Mouse (Mus musculus) spleen, postnatal 14 days (tissue): ENCODE data around the gene Pced1b.

Source experiments
- DNase-seq, 2 experiments: peaks; one replicate each; pipeline ENCODE4 v3.0.0; 2021 to 2022; ENCODE audit warnings: low spot score in 2 of 2

Gene Pced1b

DNA sequence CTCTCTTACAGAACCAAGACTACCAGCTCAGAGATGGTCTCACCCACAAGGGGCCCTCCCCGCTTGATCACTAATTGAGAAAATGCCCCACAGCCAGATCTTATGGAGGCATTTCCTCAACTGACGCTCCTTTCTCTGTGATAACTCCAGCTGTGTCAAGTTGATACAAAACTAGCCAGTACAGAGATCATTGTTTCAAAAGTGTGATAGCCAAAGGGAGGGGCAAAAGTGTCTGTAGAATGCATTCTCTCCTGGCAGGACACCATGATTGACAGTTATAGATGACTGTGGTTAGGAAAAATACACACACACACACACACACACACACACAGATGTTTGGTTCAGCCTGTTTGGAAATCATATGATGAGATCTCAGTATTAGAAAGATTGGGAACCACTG lies 150.9 kb downstream of the Pced1b start:
- DNase-seq, result no peak

DNA sequence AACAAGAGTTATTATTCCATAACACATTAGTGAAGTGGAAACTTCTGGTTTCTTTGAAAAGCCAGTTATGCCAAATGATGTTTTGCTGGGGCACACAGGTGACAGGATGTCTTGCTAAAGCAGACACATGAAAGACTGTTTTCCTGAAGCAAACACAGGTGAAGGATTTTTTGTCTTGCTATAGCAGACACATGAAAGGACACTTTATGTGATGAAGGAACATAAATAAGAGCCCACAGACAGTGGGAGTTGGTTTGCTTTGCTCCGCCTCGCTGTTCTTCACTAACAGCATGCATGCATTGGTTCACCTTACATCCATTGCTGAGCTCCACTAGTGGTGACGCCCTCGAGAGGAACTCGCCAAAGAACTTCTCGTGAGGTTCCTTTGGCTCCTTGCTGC lies 154.0 kb downstream of the Pced1b start:
- DNase-seq, result no peak

DNA sequence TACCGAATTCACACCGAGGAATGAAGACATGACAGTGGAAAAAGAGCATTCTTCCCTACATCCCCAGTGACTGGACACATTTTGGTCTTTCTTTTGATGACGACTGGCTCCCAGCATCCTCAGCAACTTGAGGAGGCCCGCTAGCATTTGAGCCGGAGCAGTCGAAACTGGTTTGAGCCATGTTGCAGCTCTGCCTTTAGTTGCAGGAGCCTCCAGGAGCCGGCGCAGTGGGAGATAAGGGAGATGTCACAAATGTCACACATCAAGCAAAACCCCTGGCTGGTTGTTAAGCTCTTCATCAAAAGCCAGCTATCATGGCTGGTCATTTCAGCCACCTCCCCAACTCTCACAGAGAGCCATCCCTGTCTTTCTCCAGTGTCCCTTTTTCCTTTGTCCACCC lies 157.6 kb downstream of the Pced1b start:
- DNase-seq, result no peak

DNA sequence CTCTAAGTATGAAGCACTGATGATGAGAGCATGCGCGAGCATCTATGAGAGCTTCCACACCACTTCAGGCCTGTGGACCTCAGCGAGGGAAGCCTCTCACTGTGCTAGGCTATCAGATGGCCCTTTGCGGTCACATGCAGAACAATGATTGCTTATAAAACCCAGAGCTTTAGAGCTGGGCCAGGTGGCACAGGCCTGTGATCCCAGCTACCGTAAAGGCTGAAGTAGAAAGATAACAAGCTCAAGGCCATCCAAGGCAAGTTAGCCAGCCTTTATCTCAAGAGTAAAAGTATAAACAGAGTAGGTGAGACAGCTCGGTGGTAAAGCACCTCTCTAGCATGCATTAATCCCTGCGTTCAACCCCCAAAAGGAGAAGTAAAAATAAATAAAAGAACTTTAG lies 158.1 kb downstream of the Pced1b start:
- no peak for DNase-seq

DNA sequence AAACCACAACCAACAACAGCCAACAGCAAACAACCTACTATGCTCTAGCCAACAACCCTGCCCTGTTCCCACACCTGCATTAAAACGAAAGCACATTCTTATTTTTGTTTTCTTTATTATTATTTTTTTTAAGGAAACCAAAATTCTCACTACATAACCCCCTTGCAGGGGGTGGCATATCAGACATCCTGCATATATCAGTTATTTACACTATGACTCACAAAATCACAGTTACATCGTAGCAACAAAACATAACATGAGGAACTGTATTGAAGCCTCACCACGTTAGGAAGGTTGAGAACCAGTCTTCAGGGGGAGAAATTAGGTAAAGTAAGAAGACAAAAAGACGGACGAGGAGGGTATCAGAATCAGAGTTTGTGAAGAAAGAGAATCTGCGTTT lies 159.2 kb downstream of the Pced1b start:
- no peak for DNase-seq

DNA sequence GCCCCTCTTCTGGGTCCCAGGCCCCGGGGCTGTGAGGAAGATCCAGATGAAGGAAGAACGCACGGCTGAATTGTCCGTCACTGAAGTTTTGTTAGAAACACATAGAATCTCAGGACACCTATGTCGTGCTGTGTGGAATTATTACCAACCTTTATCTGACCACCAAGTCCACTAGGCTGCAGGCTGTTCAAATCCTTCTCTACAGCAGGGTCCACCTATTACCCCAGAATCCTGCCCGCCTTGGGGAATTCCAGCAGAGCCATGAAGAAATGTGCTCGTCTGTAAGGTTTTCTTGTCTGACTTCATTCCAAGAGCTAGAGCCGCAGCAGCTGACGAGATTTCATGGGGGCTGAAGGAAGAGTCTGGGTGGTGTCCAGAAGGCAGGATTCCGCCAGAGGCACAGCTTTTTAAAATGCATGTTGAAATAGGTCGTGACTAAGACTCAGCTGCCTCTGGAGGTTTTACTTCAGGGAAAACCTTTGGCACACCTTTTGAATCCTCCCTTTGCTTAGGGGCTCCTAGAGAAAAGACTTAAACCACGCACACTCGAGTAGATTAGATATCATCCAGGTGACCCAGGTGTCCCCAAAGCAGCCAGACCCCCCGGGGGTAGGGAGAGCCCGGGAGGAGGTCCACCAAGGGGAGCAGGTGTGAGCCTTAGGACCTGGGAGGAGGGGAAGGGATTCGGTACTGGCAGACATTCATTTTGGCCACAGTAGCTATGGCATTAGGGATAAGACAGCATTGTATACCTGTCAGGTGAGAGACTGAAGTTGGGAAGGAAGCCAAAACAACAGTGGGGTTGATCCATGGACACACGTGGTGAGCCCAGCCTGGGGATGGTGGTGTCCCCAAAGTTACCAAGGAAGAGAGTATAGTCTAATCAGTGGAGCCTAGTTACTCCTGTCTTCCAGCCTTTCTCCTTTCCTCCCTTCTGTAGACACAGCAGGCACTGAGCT lies 160.9 kb downstream of the Pced1b start:
- no peak for DNase-seq

DNA sequence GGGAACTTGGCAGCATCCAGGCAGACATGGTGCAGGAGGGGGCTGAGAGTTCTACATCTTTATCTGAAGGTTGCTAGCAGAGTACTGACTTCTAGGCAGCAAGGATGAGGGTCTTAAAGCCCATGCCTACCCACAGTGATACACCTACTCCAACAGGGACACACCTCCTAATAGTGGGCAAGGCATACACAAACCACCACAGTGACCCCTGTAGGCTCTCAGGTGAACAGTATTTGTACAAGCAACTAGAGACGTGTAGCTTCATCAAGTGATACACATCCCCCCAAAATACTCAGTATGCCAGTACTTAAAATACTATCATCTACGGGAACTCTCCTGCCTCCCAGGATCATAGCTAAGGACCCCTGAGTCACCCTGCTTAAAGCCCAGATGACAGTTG lies 164.2 kb downstream of the Pced1b start:
- DNase-seq, result no peak

DNA sequence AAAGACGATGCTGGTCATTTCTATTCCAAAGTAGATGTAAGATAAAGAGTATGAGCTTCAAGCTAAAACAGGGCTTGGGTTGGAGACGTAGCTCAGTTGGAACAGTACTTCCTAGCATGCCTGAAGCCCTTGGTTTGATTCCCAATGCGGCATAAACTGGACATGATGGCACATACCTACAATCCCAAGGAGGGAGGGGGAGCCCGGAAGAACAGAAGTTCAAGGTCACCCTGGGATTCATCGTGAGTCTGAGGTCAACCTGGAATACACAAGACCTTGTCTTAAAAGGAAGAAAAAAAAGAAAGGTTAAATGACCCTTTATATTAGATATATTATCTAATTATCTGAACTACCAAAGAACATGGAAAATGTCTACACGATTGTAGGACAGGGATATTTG lies 164.8 kb downstream of the Pced1b start:
- DNase-seq, result no peak

DNA sequence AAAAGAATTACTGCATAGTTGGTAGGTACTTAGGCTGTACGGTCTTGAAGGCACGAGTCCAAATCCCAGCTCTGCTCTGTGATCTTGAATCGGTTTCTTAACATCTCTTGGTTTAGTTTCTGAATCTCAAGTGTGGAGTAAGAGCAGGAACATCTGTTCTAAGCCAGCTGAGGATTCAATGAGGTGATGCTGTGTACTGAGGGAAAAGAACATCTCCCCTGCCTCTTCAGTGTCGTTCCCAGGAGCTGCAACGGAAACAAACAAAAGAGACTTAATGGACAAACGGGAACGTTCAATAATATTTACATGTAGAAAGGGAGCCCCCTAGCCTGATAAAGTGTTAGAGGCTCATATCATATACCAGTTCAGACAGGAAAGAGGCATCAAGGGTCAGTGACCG lies 165.4 kb downstream of the Pced1b start:
- no peak for DNase-seq

DNA sequence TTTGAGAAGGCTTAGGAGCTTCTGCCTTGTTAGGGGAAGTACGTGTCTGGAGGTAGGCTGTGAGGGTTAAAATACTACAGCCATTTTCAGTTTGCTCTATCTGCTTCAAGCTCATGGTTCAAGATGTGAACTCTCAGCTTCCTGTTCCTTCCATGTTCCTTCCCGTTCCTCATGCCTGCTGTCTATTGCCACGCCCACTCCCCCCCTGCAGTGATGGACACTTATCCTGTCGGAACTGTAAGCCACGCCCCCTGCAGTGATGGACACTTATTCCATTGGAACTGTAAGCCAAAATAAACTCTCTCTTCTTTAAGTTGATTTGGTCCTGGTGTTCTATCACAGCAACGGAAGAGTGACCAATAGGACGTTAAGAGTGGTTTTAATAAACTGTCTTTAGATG lies 166.0 kb downstream of the Pced1b start:
- no peak for DNase-seq

DNA sequence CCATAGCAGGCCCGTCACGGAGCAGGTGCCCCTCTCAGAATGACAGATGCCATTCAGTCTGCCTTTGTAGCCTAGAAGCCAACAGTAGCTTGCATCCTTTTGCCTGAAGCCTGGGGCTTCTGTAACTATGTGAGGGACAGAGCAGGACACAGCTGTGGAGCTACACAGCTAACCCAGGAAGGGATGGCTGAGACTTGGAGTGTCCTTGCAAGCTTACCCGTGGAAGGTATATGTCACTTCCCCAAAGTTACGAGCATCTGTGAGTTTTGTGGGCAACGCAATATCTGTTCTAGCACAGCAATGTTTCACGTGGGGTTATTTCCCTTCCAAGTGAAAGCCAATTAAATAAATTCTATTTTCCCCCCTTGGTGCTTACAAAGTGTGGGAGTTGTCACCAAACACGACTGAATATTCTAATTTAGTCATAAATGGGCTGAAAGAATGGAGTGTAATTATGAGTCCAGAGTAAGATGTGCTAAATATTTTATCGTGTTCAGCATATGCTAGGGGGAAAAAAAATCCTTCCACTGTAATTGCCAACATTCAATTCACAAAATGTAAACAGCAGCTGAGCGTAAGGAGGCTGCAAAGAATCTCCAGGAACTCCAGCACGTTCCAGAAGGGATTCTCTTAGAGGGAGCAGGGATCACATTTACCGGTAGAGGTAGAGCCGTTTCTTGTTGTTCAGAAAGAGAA lies 168.0 kb downstream of the Pced1b start:
- no peak for DNase-seq

DNA sequence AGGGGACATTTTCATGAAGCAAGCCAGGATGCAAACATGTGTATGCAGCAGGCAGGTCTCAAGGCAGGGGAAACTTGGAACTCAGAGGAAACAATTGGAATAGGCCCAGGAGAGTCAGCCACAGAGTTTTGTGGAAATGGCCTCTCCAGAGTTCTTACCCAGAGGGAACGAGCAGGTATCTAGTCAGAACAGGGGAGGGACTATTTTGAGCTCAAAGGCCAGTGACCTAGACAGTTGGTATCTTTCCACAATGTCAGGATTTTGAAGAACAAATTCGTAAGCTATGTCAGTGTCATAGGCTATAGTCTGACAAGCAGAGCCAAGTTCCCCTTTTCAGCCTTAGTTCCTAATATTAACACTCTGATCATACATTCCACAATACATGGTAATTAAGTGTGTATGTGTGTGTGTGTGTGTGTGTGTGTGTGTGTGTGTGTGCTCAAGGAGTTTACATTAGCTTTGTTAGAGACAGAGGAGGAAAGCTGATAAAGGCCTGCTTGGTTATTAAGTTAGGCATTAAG lies 168.6 kb downstream of the Pced1b start:
- DNase-seq, result no peak

DNA sequence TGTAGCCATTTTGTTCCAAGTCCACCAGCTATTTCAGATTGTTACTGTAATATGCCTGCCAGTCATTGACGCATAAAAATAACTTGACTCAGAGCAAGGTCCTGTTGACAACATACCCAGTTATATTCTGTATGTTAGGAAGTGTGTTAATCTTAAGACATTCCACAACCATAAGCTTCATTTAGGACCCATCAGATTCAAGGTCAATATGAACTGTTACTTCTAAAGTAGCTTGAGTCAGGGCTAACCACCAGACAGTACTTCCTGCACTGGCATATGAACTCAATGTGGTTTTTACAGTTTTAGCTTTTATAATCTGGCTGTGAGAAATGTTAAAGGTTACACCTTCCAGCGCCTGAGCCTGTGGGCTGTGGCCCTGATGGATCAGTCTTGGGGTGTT lies 173.4 kb downstream of the Pced1b start:
- no peak for DNase-seq

DNA sequence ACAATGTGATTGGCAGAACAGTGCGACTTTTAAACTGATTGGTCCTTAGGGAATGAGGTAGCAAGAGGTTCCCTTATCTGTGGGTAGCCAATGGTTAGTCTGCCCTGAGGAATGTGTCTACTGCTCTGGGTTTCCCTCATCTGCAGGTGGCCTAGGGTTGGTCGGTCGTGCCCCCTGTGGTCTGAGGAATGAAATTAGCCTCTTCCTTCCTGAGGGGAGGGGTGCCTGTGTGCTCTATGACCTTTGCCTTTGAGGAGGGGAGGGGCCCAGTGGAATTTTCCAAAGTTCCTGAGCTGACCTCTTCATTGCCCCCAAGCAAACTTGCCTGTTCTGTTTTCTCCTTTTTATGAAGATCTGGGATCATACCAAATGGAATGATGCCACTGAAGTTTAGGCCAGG lies 174.6 kb downstream of the Pced1b start:
- no peak for DNase-seq

DNA sequence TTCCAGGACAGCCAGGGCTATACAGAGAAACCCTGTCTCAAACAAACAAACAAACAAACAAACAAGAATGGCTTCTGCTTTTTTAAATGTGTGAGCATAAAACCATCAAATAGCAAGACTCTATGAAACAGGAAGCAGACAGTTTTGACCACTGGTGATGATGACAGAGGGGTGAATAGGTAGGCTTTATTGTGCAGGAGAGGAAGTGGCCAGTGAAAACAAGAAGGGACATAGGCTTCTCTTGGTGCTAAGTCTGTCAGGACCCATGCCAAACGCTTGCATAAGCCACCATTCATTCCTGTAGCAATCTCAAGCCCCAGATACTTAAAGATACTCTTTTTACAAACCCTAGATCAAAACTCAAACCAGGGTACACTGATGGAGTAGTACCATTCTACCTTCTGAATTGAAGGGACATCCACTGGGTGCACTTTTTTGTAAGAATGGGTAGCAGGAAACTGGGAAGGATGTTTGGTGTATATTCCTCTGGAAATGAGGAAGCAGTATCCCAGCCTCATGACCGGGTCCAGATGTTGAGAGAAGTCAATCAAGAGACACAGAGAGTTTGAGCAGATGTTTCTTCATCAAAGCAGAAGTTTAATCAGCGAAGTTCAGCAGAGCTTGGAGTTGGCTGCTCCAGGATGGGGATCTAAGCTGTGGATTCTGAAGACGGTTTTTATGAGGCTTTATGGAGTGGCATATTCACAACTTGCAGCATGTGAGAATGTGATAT lies 175.5 kb downstream of the Pced1b start:
- DNase-seq, result no peak

DNA sequence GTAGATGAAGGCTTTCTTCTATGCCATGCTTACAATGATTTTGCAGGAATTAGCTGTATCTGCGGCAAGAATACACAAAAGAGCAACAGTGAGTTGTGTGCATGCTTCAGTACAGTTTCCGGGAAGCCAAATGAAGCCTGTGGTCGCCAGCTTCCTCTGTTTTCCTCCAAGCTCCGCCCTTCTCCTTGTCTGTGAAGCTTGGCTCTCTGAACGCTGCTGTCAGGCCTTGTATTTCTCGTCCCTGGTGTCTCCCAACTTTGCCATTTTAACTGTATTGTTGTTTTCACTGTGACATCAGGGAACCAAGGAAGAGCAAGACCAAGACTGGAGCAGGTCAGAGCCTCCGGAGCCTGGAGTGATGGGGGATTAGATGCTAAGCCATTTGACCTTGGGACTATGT lies 177.5 kb downstream of the Pced1b start:
- DNase-seq, result no peak

DNA sequence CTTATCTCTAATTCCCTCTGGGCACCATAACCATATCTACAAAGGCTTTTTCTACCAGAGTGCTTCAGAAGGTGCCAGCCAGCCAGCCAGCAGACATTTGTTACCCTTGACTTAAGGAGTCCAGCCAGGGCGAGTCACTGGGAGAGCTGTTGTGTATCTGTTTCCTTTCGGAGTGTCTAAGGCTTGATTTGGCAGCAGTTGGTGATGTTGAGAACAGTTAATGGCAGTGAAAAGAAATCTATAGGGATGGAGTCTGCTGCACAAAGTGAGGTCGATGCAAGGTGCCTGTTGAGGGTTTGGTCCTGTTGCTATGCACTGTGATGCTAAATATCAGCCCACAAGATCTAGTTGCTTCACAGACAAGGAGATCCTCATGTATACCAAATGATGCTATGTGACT lies 178.1 kb downstream of the Pced1b start:
- no peak for DNase-seq

DNA sequence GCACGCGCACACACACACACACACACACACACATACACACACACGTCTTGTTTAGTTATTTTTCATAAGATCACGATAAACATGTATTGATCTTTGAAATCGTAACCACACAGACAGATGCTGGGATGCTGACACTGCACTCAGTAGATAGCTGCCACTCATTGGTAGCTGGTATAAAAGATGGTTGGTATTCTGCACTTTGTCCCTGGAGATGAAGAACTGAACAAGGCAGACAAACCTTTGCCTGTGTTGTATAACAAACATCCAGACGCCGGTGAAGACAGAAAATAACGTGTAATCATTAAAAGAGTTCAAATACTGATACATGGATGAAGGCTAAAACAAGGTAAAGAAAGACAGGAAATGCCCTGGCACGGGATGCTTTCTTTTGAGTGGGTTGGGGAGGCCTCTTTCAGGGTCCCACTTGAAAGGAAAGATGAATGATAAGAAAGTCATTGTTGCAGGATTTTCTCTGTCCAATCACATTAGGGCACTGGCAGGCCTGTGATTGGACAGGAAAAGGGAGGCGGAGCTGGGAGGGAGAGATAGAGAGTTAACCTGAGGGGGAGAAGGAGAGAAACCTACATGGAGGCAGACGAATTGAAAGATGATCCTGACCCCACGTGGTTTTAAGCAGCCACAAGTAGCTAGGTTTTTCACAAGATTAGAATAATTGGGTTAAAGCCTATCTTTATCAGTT lies 182.4 kb downstream of the Pced1b start:
- no peak for DNase-seq

DNA sequence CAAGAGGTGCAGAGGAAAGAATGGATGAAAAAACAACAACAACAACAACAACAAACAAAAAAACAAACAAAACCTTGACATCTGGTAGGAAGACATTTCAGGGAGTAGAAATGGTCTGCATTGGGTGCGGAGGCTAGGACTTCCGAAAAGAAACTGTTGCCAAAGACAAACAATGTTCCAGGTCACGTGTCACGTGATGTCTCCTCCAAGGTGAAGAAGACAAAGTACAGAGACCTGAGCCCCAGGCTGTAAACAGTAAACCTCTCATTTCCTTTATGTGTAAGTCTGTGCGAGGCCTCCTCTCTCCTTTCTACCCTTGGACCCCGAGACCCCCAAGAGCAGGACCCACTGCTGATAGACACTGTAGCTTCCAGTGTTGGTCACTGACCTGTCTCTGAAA lies 184.6 kb downstream of the Pced1b start:
- DNase-seq, result no peak

DNA sequence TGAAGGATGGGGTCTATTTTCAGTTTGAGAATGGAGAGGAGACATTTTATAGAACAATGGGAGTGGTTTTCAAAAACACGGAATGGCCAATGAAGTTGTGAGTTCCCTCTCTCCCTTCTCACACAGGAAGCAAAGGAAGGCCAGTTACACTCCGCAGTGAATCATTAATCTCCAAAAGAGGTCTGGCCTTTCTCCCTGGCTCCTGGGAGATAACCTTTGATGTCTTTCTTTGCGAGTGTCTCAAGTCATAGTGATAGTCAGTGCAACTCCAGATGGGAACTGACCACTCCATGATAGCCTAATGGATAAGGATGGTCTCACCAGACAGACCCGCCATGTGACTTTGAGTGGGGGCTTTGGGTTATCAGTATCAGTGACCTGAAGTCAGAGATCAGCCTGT lies 185.3 kb downstream of the Pced1b start:
- DNase-seq, result no peak
